Mouse (Mus musculus) small intestine, adult 2 months (tissue): ENCODE measurements around the gene Trim33.

Source experiments
- CTCF ChIP-seq: fragments of 200-500 bp; IDR thresholded peaks from 2 replicates; pipeline ENCODE4 v1.5.1; 2012; ENCODE audit warnings: low read depth, mild to moderate bottlenecking, control low read depth, inconsistent platforms, low read length, moderate library complexity, mixed read lengths; ENCODE audit not compliant: insufficient replicate concordance, insufficient read length; ENCODE audit errors: extremely low read depth
- POLR2A ChIP-seq: fragments of 200-500 bp; IDR thresholded peaks from 2 replicates; pipeline ENCODE4 v1.6.1; 2012; ENCODE audit warnings: low read depth, mild to moderate bottlenecking, control low read depth, inconsistent platforms, low read length, moderate library complexity

DNA sequence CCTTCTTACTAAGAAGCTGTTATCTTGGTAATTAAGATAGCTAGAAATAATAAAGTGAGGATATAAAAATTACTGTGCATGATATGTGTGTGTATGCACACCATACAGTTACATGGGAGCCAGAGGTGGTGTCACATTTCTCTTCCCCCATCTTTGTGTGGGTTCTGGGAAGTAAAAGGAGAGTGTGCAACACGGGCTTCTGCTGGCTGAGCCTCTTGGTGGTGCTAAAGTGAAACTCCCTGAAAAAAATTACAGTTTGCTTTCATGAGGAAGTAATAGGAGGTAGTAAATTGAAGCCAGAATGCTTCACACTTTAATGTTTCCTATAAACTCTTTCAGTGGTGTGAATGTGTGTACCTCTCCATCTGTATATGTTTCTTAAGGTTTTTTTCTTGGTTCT is 56.3 kb downstream of the Trim33 start:
- no peak for TF ChIP-seq CTCF
- no peak for TF ChIP-seq POLR2A
